Mouse (Mus musculus) embryonic facial prominence, embryonic 15.5 days (tissue): ENCODE data around the gene Serpinb9b. TPM values are rescaled to one million over a fixed set of nuclear protein-coding genes. Genes with fewer than 3 reads are reported as not detected.

ENCODE experiments used
- ATAC-seq: fragments of 200-750 bp; cut with Nextera tagmentation; 2 replicates; pipeline ENCODE4 v1.8.0; 2017; ENCODE audit warnings: low read depth, moderate TSS enrichment; ENCODE audit not compliant: insufficient number of reproducible peaks, low FRiP score, low TSS enrichment
- H3K27ac ChIP-seq: fragments of 300-500 bp; sonication (generic); replicated peaks from 2 replicates; pipeline ENCODE4 v1.5.1; 2015; ENCODE audit warnings: mild to moderate bottlenecking, inconsistent platforms
- H3K27me3 ChIP-seq: fragments of 300-500 bp; sonication (generic); 2 replicates; pipeline ENCODE4 v1.6.1; 2015; ENCODE audit warnings: inconsistent platforms
- H3K36me3 ChIP-seq: fragments of 300-500 bp; sonication (generic); 2 replicates; pipeline ENCODE4 v1.6.1; 2015; ENCODE audit warnings: mild to moderate bottlenecking, inconsistent platforms
- H3K4me1 ChIP-seq: fragments of 300-500 bp; sonication (generic); 2 replicates; pipeline ENCODE4 v1.6.1; 2015; ENCODE audit warnings: inconsistent platforms
- H3K4me2 ChIP-seq: fragments of 300-500 bp; sonication (generic); replicated peaks from 2 replicates; pipeline ENCODE4 v1.6.1; 2015; ENCODE audit warnings: mild to moderate bottlenecking, inconsistent platforms
- H3K4me3 ChIP-seq: fragments of 300-500 bp; sonication (generic); replicated peaks from 2 replicates; pipeline ENCODE4 v1.5.1; 2015; ENCODE audit warnings: mild to moderate bottlenecking, inconsistent platforms
- H3K9ac ChIP-seq: fragments of 300-500 bp; sonication (generic); 2 replicates; pipeline ENCODE4 v1.6.1; 2015; ENCODE audit warnings: inconsistent platforms
- H3K9me3 ChIP-seq: fragments of 300-500 bp; sonication (generic); replicated peaks from 2 replicates; pipeline ENCODE4 v1.6.1; 2016; ENCODE audit warnings: inconsistent platforms
- WGBS: fragments of 180-500 bp; shearing (Covaris S2); methylation state at CpG from one replicate; pipeline ENCODE4 v1.1.7; 2015; 5-methylcytosine and 5-hydroxymethylcytosine counted together
- polyA plus RNA-seq: library from polyadenylated mRNA; unstranded; fragments of >200 nt; fragmentation: Nextera tagmentation; extraction: Ambion mirVana; gene quantifications from 2 replicates; pipeline ENCODE4 v1.2.1, GENCODE M21; 2015

Serpinb9b gene
- polyA plus RNA-seq, 1 experiment from 2014 or later: 0.45 TPM

DNA sequence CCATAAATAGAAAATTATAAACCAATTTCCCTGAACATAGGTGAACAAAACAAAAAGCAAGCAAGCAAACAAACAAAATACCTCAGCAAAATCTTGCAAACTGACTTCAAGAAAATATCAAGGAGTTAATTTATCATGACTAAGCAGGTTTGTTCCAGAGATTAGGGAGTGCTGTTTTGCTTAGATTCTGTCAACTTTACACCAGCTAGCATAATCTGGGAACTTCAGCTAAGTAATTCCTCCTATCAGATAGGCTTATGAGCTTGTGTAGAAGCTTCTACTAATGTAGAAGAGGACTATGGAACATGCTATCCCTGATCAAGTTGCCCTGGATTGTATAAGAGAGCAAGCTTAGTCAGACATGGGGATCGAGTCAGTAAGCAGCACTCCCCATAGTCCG, 20.0 kb downstream of the Serpinb9b start:
- ATAC-seq: no peak
- no peaks in the 10 kb centered on the region for H3K27me3 ChIP-seq
- H3K9me3 ChIP-seq: no peaks in the 10 kb centered on the region
- H3K4me3 ChIP-seq: no peak overlapping the region
- H3K9ac ChIP-seq: no peak overlapping the region
- H3K27ac ChIP-seq: no peak overlapping the region
- WGBS: 87% methylated on average over 2 of the region's 2 CpGs
- H3K4me2 ChIP-seq: no peak overlapping the region
- no peaks in the 10 kb centered on the region for H3K4me1 ChIP-seq
- H3K36me3 ChIP-seq: no peaks in the 10 kb centered on the region

DNA sequence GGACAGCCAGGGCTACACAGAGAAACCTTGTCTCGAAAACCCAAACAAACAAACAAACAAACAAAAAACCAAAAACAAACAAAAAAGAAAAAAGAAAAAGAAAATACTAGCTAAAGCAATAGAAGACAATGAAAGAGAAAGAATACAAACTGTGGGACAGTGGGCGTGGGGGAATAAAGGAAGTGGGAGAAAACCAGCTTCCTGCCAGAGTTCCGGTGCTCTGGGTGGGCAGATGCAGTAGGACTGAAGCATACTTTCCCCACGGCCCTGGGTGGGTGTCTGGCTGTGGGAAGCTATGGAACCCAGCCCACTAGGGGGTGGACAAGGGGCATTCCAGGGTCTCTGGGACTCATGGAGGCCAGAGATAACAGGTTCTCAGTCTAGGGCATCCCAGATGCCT, 21.0 kb downstream of the Serpinb9b start:
- 78% methylated on average over 4 of the region's 4 CpGs for WGBS
- H3K4me3 ChIP-seq: no peak overlapping the region
- no peaks in the 10 kb centered on the region for H3K9me3 ChIP-seq
- H3K27ac ChIP-seq: no peak overlapping the region
- H3K36me3 ChIP-seq: no peaks in the 10 kb centered on the region
- ATAC-seq: no peak
- no peaks in the 10 kb centered on the region for H3K27me3 ChIP-seq
- no peak overlapping the region for H3K9ac ChIP-seq
- no peak overlapping the region for H3K4me2 ChIP-seq
- H3K4me1 ChIP-seq: no peaks in the 10 kb centered on the region

DNA sequence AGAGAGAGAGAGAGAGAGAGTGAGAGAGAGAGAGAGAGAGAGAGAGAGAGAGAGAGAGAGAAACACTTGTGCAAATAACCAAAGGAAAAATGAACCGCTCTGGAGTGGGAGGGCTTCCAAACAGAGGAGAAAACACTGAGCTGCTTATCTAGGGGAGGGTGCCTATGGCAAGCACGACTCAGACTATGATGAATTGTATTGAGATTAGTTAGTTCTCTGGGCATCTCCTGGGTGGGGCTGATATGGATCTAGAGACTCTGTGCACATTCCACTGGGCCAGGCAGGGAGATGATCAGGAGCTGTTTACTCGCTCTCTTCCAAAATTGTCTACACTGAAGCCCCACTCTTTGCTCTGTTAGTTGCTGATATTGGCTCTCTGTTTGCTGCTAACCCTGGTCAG, 24.5 kb downstream of the Serpinb9b start:
- 38% methylated on average over 3 of the region's 3 CpGs for WGBS
- H3K27me3 ChIP-seq: no peaks in the 10 kb centered on the region
- no peaks in the 10 kb centered on the region for H3K4me1 ChIP-seq
- no peak overlapping the region for H3K4me2 ChIP-seq
- H3K4me3 ChIP-seq: no peak overlapping the region
- no peak overlapping the region for H3K27ac ChIP-seq
- no peaks in the 10 kb centered on the region for H3K9me3 ChIP-seq
- H3K36me3 ChIP-seq: no peaks in the 10 kb centered on the region
- no peak overlapping the region for H3K9ac ChIP-seq
- no peak for ATAC-seq

DNA sequence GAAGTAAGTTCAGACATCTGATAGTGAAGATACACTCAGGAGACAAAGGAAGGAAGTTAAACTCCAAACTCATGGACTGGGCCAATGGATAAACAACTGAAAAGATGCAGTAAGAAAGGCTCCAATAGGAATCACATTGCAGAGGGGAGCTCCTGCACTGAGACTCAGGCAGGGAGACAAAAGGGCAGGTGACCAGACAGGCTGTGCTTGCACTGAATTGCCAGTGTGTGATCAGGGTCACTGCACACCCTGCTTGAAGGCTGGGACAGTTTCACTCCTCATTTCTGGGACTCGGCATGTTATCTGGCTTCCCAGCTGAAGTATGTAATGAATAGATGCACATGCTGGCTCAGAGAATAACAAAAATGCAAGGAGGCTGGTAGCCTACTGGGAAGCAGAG, 35.8 kb downstream of the Serpinb9b start:
- H3K36me3 ChIP-seq: no peaks in the 10 kb centered on the region
- H3K4me3 ChIP-seq: no peak overlapping the region
- H3K27me3 ChIP-seq: no peaks in the 10 kb centered on the region
- no peaks in the 10 kb centered on the region for H3K9me3 ChIP-seq
- 68% methylated on average over 1 of the region's 1 CpGs for WGBS
- no peak for ATAC-seq
- H3K4me1 ChIP-seq: no peaks in the 10 kb centered on the region
- no peak overlapping the region for H3K9ac ChIP-seq
- no peak overlapping the region for H3K4me2 ChIP-seq
- no peak overlapping the region for H3K27ac ChIP-seq

DNA sequence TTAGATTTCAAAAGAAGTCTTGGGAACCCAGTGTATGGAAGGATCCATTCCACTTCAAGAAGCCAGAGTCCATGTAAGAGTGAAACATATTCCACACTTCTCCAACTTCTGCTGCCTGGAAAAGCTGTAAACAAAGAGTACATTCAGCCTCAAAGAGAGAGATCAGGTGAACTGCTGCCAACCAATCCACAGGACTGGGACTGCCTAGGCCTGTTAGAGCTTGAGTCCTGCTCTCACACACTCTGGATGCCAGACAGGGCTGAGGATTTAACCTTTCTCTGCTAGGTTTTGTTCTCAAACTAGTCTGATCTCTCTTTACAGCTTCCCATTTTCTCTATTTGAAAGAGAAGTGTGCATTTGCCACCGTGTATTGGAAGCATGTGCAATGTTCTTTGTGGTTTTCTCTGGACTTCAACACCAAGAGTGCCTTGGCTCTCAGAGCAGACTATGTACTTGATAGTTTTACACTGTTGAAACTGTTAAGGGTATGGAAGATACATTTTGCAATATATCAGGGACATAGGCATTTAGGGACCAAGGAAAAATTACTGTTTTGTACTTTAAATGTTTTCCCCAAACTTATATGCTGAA, 40.3 kb downstream of the Serpinb9b start:
- H3K9me3 ChIP-seq: no peaks in the 10 kb centered on the region
- H3K27me3 ChIP-seq: no peaks in the 10 kb centered on the region
- WGBS: 50% methylated on average over 1 of the region's 1 CpGs
- no peak overlapping the region for H3K9ac ChIP-seq
- H3K36me3 ChIP-seq: no peaks in the 10 kb centered on the region
- no peak overlapping the region for H3K4me2 ChIP-seq
- H3K27ac ChIP-seq: peak overlapping the region; percentile 31
- no peaks in the 10 kb centered on the region for H3K4me1 ChIP-seq
- ATAC-seq: no peak
- no peak overlapping the region for H3K4me3 ChIP-seq

DNA sequence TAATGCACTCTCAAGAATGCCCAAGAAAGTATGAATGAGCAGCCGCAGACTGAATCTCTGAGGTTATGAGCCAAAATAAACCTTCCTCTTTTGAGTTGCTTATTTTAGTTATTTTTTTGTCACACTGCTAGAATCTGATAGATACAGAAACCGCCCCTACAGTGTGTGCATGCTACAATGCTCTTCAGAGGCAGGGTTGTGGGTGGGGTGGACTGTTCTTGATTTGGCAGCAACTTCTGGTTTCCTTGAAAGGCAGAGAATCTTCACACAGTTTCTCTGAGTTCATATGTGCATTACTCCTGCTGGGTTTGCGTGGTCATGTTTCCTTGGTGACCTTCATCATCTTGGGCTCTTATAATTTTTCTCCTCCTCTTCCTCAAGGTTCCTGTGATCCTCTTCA, 40.9 kb downstream of the Serpinb9b start:
- no peaks in the 10 kb centered on the region for H3K9me3 ChIP-seq
- H3K36me3 ChIP-seq: no peaks in the 10 kb centered on the region
- H3K4me2 ChIP-seq: no peak overlapping the region
- WGBS: 81% methylated on average over 3 of the region's 3 CpGs
- H3K4me1 ChIP-seq: no peaks in the 10 kb centered on the region
- no peaks in the 10 kb centered on the region for H3K27me3 ChIP-seq
- no peak overlapping the region for H3K4me3 ChIP-seq
- H3K27ac ChIP-seq: peak overlapping the region; percentile 31; the same call in 1 of the 2 replicates
- no peak for ATAC-seq
- H3K9ac ChIP-seq: no peak overlapping the region

DNA sequence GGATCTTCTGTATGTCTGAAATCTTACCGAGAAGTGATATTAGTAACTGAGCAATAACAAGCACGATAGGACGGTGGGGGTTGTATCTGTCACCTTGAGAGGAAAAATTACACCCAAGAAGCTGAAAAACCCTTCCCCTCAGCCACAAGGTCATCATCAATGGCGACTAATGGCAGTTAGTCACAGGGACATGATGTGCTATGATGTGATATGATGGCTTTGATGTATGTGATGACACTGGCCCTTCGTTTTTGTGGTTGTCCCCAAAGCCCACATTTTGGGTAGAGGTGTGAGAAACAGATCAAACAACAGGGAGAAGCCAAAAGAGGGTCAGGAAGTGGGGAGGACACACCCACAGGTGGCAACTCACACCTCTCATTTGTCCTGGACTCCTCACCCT, 44.6 kb downstream of the Serpinb9b start:
- 76% methylated on average over 5 of the region's 5 CpGs for WGBS

DNA sequence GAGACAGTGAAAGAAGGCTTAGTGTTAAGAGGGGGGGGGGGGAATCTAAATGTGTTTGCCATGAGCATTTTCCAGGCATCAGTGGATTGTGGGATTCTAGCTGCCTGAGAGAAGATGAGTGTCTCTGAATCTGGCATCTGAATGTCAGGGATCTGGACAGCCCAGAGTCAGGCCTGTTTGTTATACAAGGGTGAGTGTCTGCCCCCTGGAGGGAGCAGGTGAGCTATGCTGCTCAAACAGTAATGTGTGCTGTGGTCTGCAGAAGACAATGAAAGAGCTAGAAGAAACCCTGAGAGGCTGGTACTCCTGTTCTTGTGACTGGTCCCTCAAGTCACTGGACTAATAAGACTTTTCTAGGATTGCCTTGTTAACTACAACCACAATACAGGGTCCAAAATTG, 46.8 kb downstream of the Serpinb9b start:
- Histone ChIP-seq H3K9me3 (no peaks in the 10 kb centered on the region), H3K4me3 (no peak overlapping the region), H3K27ac (no peak overlapping the region), H3K9ac (no peak overlapping the region), H3K4me1 (no peaks in the 10 kb centered on the region), H3K27me3 (no peaks in the 10 kb centered on the region), H3K36me3 (no peaks in the 10 kb centered on the region), H3K4me2 (no peak overlapping the region)
- no peak; the same call in 1 of the 2 replicates for ATAC-seq

More for the DNA sequence above, 44.6 kb downstream of the Serpinb9b start:
- Histone ChIP-seq H3K27me3 (no peaks in the 10 kb centered on the region), H3K9ac (no peak overlapping the region), H3K27ac (no peak overlapping the region), H3K9me3 (no peaks in the 10 kb centered on the region), H3K4me3 (no peak overlapping the region), H3K36me3 (no peaks in the 10 kb centered on the region), H3K4me1 (no peaks in the 10 kb centered on the region), H3K4me2 (no peak overlapping the region)
- ATAC-seq: no peak

DNA sequence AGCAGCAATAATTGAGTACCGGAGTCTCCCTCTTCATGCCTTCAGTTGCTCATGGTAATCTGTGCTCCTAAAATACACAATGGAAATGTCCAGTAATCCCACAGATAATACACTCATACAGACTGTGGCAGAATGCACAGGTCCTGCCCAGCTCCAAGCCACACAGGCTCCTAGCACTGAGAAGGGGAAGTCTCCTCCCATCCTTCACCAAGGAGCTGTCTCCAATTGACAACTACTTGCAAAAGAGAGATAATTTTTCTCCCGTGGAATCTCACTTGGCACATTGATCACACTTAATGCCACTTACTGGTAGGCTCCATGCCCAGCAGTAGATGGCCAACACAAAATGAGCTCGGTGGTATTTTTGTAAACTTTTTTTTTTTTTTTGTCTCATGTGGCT, 49.0 kb downstream of the Serpinb9b start:
- H3K9me3 ChIP-seq: no peaks in the 10 kb centered on the region
- H3K4me1 ChIP-seq: no peaks in the 10 kb centered on the region
- no peak overlapping the region for H3K9ac ChIP-seq
- H3K4me3 ChIP-seq: no peak overlapping the region
- no peaks in the 10 kb centered on the region for H3K36me3 ChIP-seq
- H3K4me2 ChIP-seq: no peak overlapping the region
- no peak for ATAC-seq
- WGBS: 62% methylated on average over 3 of the region's 3 CpGs
- H3K27me3 ChIP-seq: no peaks in the 10 kb centered on the region
- no peak overlapping the region for H3K27ac ChIP-seq

DNA sequence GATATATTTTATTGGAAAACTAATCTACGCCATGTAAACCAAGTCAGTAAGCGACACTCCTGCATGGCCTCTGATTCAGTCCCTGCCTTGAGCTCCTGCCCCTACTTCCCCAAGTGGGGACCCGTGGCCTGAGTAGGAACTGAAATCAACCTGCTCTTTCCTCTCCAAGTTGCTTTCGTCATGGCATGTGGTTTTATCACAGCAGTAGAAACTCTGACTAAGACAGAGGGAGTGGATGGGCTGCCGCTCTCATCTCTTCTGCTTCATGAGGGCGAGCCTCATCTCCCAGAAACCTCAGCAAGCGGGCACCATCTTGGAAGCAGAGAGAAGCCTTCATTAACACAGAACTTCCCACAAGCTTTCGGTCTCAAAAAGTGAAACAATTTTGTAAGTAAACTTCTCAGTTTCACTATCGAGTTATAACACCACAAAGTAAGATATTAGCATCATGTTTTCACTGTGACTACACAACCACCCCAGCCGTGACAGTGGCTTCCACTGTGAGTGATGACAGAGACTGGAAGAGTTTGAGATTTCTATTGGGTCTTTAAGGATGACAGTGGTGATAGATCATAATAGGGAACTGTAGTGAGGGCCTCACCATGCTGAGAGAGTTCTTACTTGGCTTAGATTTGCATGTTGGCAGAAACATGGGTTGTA, 49.9 kb downstream of the Serpinb9b start:
- Histone ChIP-seq H3K27ac (no peak overlapping the region), H3K27me3 (no peaks in the 10 kb centered on the region), H3K36me3 (no peaks in the 10 kb centered on the region), H3K9me3 (no peaks in the 10 kb centered on the region), H3K4me2 (no peak overlapping the region), H3K9ac (no peak overlapping the region), H3K4me3 (no peak overlapping the region), H3K4me1 (no peaks in the 10 kb centered on the region)
- WGBS: 86% methylated on average over 10 of the region's 10 CpGs
- no peak for ATAC-seq

DNA sequence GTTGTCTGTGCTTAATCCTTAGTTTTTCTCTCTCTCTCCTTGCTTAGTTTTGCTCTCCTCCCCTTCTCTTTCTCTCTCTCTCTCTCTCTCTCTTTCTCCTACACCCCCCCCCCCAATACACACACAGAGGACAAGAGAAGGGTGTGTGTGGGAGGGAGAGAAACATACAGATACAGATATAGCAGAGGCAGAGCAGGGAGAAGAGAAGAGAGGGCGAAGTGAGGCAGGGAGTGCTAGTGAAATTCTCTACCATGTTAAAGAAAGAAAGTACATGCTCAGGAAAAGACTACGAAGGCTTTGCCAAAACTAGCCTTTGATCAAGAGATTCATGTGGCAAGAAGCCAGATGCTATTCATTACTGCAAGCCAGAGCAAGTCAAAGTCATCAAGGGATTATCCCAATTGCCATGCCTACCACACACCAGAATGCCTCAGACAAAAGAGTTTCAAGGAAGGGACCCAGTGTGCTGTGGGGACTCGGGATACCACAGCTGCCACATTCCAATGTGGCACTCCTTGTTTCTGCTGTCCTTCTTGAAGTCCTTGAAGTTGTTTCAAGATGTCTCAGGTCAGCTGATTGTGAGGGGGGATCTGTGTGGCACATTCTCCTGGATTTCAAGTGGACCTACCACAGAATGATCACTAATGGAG, 51.0 kb downstream of the Serpinb9b start, which contains the start of gene Serpinb1b:
Gene Serpinb1b, plus strand, starts transcription at position 520 of the 650 bp plus-strand sequence.
- WGBS: 24% methylated on average over 3 of the region's 3 CpGs
- Histone ChIP-seq H3K27ac (peak within 1 kb of the TSS; percentile 44), H3K36me3 (no peaks in the 10 kb centered on the region), H3K4me1 (no peaks in the 10 kb centered on the region), H3K9me3 (no peaks in the 10 kb centered on the region), H3K9ac (no peak within 1 kb of the TSS), H3K4me3 (no peak within 1 kb of the TSS), H3K4me2 (peak within 1 kb of the TSS; percentile 34), H3K27me3 (no peaks in the 10 kb centered on the region)
- peak; percentile 69; the same call in 1 of the 2 replicates for ATAC-seq
